In genomic region chr19:10926666-10927065, GRCm38 (mm10) we compare ENCODE assay signal across 14 mouse cellular contexts. TPM values are rescaled to one million over a fixed set of nuclear protein-coding genes. Genes with fewer than 3 reads are reported as not detected.
DNase-seq lines count a peak whose midpoint lies in the region; ATAC-seq and TF ChIP-seq lines count a peak whose summit lies in the region.
"Had no signal": no experiment of that assay in that cellular context is flagged by ENCODE, and none has a peak within 500 bp of the region (broad histone marks: within the 10 kb centered on the region; RNA-seq: fewer than 3 reads in every experiment).

No protein-coding gene starts in this region.

- 35% methylated on average over 4 of the region's 4 CpGs for WGBS in heart, postnatal 0 days
- WGBS in limb, embryonic 13.5 days = 43% methylated on average over 4 of the region's 4 CpGs

- in situ Hi-C loops in ES-E14 (cut with MboI; ENCODE audit: low sequenced_read_pairs in 2 of 2, unreplicated experiment in 2 of 2) = no loop called here

- H3K4me2 ChIP-seq in heart, postnatal 0 days (ENCODE audit: low read depth, low read length) = no peak overlapping the region
- no peak overlapping the region for H3K4me2 ChIP-seq in limb, embryonic 13.5 days (replicated peaks)
- H3K4me2 ChIP-seq: liver, embryonic 13.5 days had no signal

- TF ChIP-seq EP300 in heart, postnatal 0 days (IDR thresholded peaks at IDR 0.05; ENCODE audit: low read depth) = no peak

- no peaks in the 10 kb centered on the region for H3K4me1 ChIP-seq in heart, postnatal 0 days (ENCODE audit: control insufficient read depth, insufficient read depth)
- peaks cover 0 to 2% of the 10 kb centered on the region in 2 experiments; a peak in 1 of 4 replicates for H3K4me1 ChIP-seq in ES-E14 (ENCODE audit: control insufficient read depth in 2 of 2, insufficient read depth in 2 of 2, low read length in 2 of 2, poor library complexity in 1 of 2)
- peaks cover 15% of the 10 kb centered on the region for H3K4me1 ChIP-seq in limb, embryonic 13.5 days
- H3K4me1 ChIP-seq: liver, embryonic 13.5 days had no signal

- no peak for DNase-seq in heart, postnatal 0 days (ENCODE audit: low spot score)
- DNase-seq in heart, adult 8-10 months (ENCODE audit: low spot score) = no peak
- no peak for DNase-seq in ES-E14 (ENCODE audit: low read depth, low spot score)
- peak; percentile 46 for DNase-seq in NIH3T3 (ENCODE audit: low read depth)
- DNase-seq in testis, postnatal 14 days (ENCODE audit: low spot score) = no peak
- no peak for DNase-seq in spleen, adult 18-20 months
- DNase-seq: layer of hippocampus, adult 9-11 months; liver, embryonic 13.5 days; thymus, adult 18-20 months had no signal

- H3K9ac ChIP-seq in heart, postnatal 0 days (replicated peaks; ENCODE audit: low read depth, low read length) = no peak overlapping the region
- no peak overlapping the region for H3K9ac ChIP-seq in ES-E14 (ENCODE audit: insufficient read depth, low read depth, low read length, poor library complexity, severe bottlenecking)
- no peak overlapping the region for H3K9ac ChIP-seq in limb, embryonic 13.5 days
- H3K9ac ChIP-seq: liver, embryonic 13.5 days had no signal

- H3K36me3 ChIP-seq in heart, postnatal 0 days (replicated peaks; ENCODE audit: control insufficient read depth, insufficient read depth, low read length) = no peaks in the 10 kb centered on the region
- H3K36me3 ChIP-seq in ES-E14 (ENCODE audit: control insufficient read depth, insufficient read depth, low read length, poor library complexity, severe bottlenecking) = no peaks in the 10 kb centered on the region
- no peaks in the 10 kb centered on the region for H3K36me3 ChIP-seq in limb, embryonic 13.5 days
- H3K36me3 ChIP-seq: liver, embryonic 13.5 days had no signal

- ATAC-seq in heart, postnatal 0 days (ENCODE audit: insufficient read depth, low read depth) = peak; percentile 51; the same call in 1 of the 2 replicates
- ATAC-seq in limb, embryonic 13.5 days (ENCODE audit: low FRiP score, low read depth) = no peak; the same call in 1 of the 2 replicates
- ATAC-seq: forebrain, embryonic 16.5 days had no signal

- no peak for TF ChIP-seq CTCF in heart, postnatal 0 days (IDR thresholded peaks at IDR 0.05; ENCODE audit: low read depth)

- H3K4me3 ChIP-seq in heart, postnatal 0 days (ENCODE audit: low read depth, low read length) = no peak overlapping the region
- no peak overlapping the region for H3K4me3 ChIP-seq in ES-E14 (ENCODE audit: insufficient read depth in 1 of 2, low read depth in 1 of 2, low read length in 2 of 2, poor library complexity in 1 of 2, severe bottlenecking in 1 of 2)
- no peak overlapping the region for H3K4me3 ChIP-seq in limb, embryonic 13.5 days
- H3K4me3 ChIP-seq: liver, embryonic 13.5 days had no signal

- peak overlapping the region; percentile 6; the same call in 1 of the 2 replicates for H3K27ac ChIP-seq in heart, postnatal 0 days (ENCODE audit: low read depth)
- H3K27ac ChIP-seq in ES-E14 (ENCODE audit: insufficient read depth, low read depth, low read length, poor library complexity, severe bottlenecking) = no peak overlapping the region
- H3K27ac ChIP-seq in limb, embryonic 13.5 days = peak overlapping the region; percentile 48
- H3K27ac ChIP-seq: liver, embryonic 13.5 days; macrophage had no signal

- no peaks in the 10 kb centered on the region for H3K9me3 ChIP-seq in heart, postnatal 0 days (replicated peaks; ENCODE audit: control insufficient read depth, low read length)
- no peaks in the 10 kb centered on the region for H3K9me3 ChIP-seq in ES-E14 (ENCODE audit: control insufficient read depth, insufficient read depth, low read depth, low read length)
- H3K9me3 ChIP-seq in limb, embryonic 13.5 days = no peaks in the 10 kb centered on the region
- H3K9me3 ChIP-seq: liver, embryonic 13.5 days had no signal

- no peaks in the 10 kb centered on the region for H3K27me3 ChIP-seq in heart, postnatal 0 days (ENCODE audit: control insufficient read depth, insufficient read depth, low read length)
- no peaks in the 10 kb centered on the region for H3K27me3 ChIP-seq in limb, embryonic 13.5 days
- H3K27me3 ChIP-seq: liver, embryonic 13.5 days had no signal

TF ChIP-seq in ES-E14, 5 proteins besides CTCF, POLR2A, EP300 and RAD21:
- TF ChIP-seq HCFC1 (IDR thresholded peaks at IDR 0.05; ENCODE audit: borderline replicate concordance, insufficient read depth, low read length) = no peak
- no peak for TF ChIP-seq ZC3H11A (IDR thresholded peaks at IDR 0.05; ENCODE audit: borderline replicate concordance, low read depth, low read length)
- TF ChIP-seq ZNF384 (IDR thresholded peaks at IDR 0.05; ENCODE audit: low read depth, low read length) = peak; percentile 70; the same call in 1 of the 2 replicates
- no peak for TF ChIP-seq MAFK (IDR thresholded peaks at IDR 0.05; ENCODE audit: insufficient read depth, low read depth, low read length)
- no peak for TF ChIP-seq CHD2 (IDR thresholded peaks at IDR 0.05; ENCODE audit: low read depth, low read length)

RNA-seq across cellular contexts. Expression of gene Zp1, which starts 6.2 kb away (rescaled TPM):
- total RNA-seq in heart, postnatal 0 days (2014; rRNA removed; ENCODE audit: low replicate concordance) = not detected in 2 replicates
- polyA plus RNA-seq in heart, postnatal 0 days (2015; fragmentation: Nextera tagmentation; extraction: Ambion mirVana) = 0.19 TPM in 1 of 2 replicates, not detected in the other
- total RNA-seq in heart, adult 8-10 months (2022) = not detected
- 0.09 TPM in 1 of 2 replicates, not detected in the other for total RNA-seq in ES-E14 (2012; rRNA removed)
- not detected in 2 replicates for polyA plus RNA-seq in limb, embryonic 13.5 days (2015; fragmentation: Nextera tagmentation; extraction: Ambion mirVana)
- total RNA-seq: hematopoietic stem cell, adult 5-6 weeks; neutrophil, adult 5-6 weeks had no signal
- polyA plus RNA-seq: liver, embryonic 13.5 days; macrophage had no signal

RNA-seq across cellular contexts. Expression of gene Ptgdr2, which starts 10.3 kb away (rescaled TPM):
- 0.11 and 0.39 TPM in 2 replicates for total RNA-seq in heart, postnatal 0 days (2014; rRNA removed; ENCODE audit: low replicate concordance)
- polyA plus RNA-seq in heart, postnatal 0 days (2015; fragmentation: Nextera tagmentation; extraction: Ambion mirVana) = 0.04 and 0.07 TPM in 2 replicates
- total RNA-seq in heart, adult 8-10 months (2022) = under 1 TPM in 1 of 4 experiments, not detected in 3; 0.19 TPM
- 0.67 and 1.1 TPM in 2 replicates for total RNA-seq in ES-E14 (2012; rRNA removed)
- polyA plus RNA-seq in limb, embryonic 13.5 days (2015; fragmentation: Nextera tagmentation; extraction: Ambion mirVana) = 0.10 TPM in 1 of 2 replicates, not detected in the other
- polyA plus RNA-seq: liver, embryonic 13.5 days; macrophage had no signal

RNA-seq across cellular contexts. Expression of gene Ccdc86, which starts 22.4 kb away (rescaled TPM):
- 8.7 and 12.1 TPM in 2 replicates for total RNA-seq in heart, postnatal 0 days (2014; rRNA removed; ENCODE audit: low replicate concordance)
- polyA plus RNA-seq in heart, postnatal 0 days (2015; fragmentation: Nextera tagmentation; extraction: Ambion mirVana) = 9.8 and 12.4 TPM in 2 replicates
- 1 to 10 TPM; 5.6 to 7.3 (median 6.4) TPM for total RNA-seq in heart, adult 8-10 months (2022)
- total RNA-seq in ES-E14 (2012; rRNA removed) = 25.7 and 29.1 TPM in 2 replicates
- 29.7 and 30.4 TPM in 2 replicates for polyA plus RNA-seq in limb, embryonic 13.5 days (2015; fragmentation: Nextera tagmentation; extraction: Ambion mirVana)

RNA-seq across cellular contexts. Expression of gene Prpf19, which starts 31.6 kb away (rescaled TPM):
- total RNA-seq in heart, postnatal 0 days (2014; rRNA removed; ENCODE audit: low replicate concordance) = 362 and 463 TPM in 2 replicates
- polyA plus RNA-seq in heart, postnatal 0 days (2015; fragmentation: Nextera tagmentation; extraction: Ambion mirVana) = 33.0 and 36.8 TPM in 2 replicates
- 100 to 1,000 TPM; 259 to 280 (median 264) TPM for total RNA-seq in heart, adult 8-10 months (2022)
- 121 and 146 TPM in 2 replicates for total RNA-seq in ES-E14 (2012; rRNA removed)
- 49.9 and 50.9 TPM in 2 replicates for polyA plus RNA-seq in limb, embryonic 13.5 days (2015; fragmentation: Nextera tagmentation; extraction: Ambion mirVana)

RNA-seq across cellular contexts. Expression of gene Tmem109, which starts 44.9 kb away (rescaled TPM):
- 80.6 and 99.8 TPM in 2 replicates for total RNA-seq in heart, postnatal 0 days (2014; rRNA removed; ENCODE audit: low replicate concordance)
- polyA plus RNA-seq in heart, postnatal 0 days (2015; fragmentation: Nextera tagmentation; extraction: Ambion mirVana) = 85.8 and 90.9 TPM in 2 replicates
- 100 to 1,000 TPM; 103 to 117 (median 104) TPM for total RNA-seq in heart, adult 8-10 months (2022)
- total RNA-seq in ES-E14 (2012; rRNA removed) = 25.3 and 35.3 TPM in 2 replicates
- polyA plus RNA-seq in limb, embryonic 13.5 days (2015; fragmentation: Nextera tagmentation; extraction: Ambion mirVana) = 92.0 and 100 TPM in 2 replicates
